Mouse (Mus musculus): ENCODE data around the gene 4921524J17Rik. TPM values are rescaled to one million over a fixed set of nuclear protein-coding genes. Genes with fewer than 3 reads are reported as not detected.

Gene 4921524J17Rik
- total RNA-seq (2023; ENCODE audit: inconsistent age) = 16.4 to 26.4 TPM (median 18.3 TPM) in 4 replicates

DNA sequence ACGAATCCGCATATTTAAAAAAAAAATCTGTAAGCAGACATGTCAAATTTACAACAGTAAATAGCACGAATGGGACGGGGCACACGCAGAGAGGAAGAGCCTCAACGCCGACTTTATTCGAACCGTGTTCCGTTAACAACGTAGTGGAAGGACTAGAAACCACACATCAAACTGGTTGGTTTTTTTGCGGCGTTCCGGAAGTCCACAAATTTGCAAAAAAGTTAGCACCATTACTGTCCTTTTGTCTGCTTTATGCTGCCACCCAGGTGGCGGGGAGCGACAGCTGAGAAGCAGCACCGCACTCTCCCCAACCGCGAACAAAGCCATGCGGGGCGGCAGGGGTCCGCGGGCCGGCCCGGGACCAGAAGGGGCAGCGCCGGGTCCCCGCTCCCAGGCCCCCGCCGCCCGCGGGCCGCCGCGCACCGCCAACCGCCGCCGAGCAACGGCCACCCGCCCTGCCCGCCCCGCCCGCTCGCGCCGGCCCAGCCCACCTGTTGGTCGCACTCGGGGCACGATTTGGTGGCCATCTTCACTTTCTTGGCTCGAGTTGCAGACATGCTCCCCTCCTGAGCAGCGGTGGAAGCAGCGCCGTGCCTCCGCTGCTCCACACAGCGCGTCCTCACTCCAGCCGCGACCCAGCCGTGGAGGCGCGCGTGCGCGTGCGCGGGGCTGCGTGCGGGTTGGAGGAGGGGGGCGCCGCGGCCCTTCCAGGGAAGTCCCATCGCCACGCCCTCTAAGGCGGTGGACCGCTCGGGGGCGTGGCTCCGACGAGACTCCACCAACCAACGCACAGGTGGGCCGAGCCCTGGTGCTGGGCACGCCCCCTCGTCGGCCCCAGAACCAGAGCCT is at the start of gene 4921524J17Rik:
Gene 4921524J17Rik, minus strand, starts transcription at position 666 of the 849 bp plus-strand sequence.

DNA sequence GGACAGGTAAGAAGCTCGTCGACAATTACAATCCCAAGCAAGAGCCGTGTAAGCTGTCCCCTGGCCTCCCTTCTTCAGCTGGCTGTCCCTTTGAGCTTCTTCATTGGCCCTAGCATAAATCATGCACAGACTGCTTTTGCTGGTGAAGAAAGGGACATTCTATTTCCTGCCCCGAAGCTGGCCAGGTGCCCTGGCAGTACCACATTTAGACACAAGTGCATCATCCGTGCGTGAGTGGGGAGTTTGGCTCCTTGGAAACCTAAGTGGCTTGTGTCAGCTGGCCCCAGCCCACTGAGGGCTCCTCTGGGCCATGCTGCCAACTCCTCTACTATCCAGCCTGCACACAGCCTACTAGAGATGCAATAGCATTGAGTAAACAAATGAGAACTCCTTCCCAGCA is 46.4 kb downstream of the 4921524J17Rik start, which contains the start of gene Mylk3:
Gene Mylk3, minus strand, starts transcription at position 141 of the 400 bp plus-strand sequence.

Other genes starting within 250 kb of the 4921524J17Rik start
- gene Olfr371, start 206.8 kb downstream of the 4921524J17Rik start, total RNA-seq (2023; ENCODE audit: inconsistent age) = not detected in 4 replicates
- 32.0 to 38.7 TPM (median 36.8 TPM) in 4 replicates for gene Orc6, start 133.2 kb downstream of the 4921524J17Rik start, total RNA-seq (2023; ENCODE audit: inconsistent age)
- gene Vps35, start 133.0 kb downstream of the 4921524J17Rik start, total RNA-seq (2023; ENCODE audit: inconsistent age) = 68.0 to 75.1 TPM (median 70.5 TPM) in 4 replicates
- gene Mylk3, start 46.5 kb downstream of the 4921524J17Rik start, total RNA-seq (2023; ENCODE audit: inconsistent age) = not detected in 4 replicates
- 1.2 to 4.9 TPM (median 2.1 TPM) in 4 replicates for gene Gpt2, start 59.7 kb upstream of the 4921524J17Rik start, total RNA-seq (2023; ENCODE audit: inconsistent age)
- gene Dnaja2, start 122.5 kb upstream of the 4921524J17Rik start, total RNA-seq (2023; ENCODE audit: inconsistent age) = 149 to 163 TPM (median 155 TPM) in 4 replicates